Mouse (Mus musculus) neutrophil, adult 5-6 weeks (primary cell): Measurements from ENCODE around the gene Rfx4. TPM values are rescaled to one million over a fixed set of nuclear protein-coding genes. Genes with fewer than 3 reads are reported as not detected.

Experiments
- ATAC-seq: fragments of 151-379, 151-347 bp; 2 replicates; pipeline ENCODE4 v1.8.0; 2017; ENCODE audit warnings: mild to moderate bottlenecking, moderate TSS enrichment; ENCODE audit not compliant: insufficient number of reproducible peaks, poor library complexity, low FRiP score, severe bottlenecking; ENCODE audit errors: extremely low read depth
- total RNA-seq: library from RNA; stranded (forward); fragments of 200-1000 nt; gene quantifications from 2 replicates; pipeline ENCODE4 v1.2.3, GENCODE M21; 2017

Gene Rfx4
- total RNA-seq, 1 experiment from 2014 or later: not detected

DNA sequence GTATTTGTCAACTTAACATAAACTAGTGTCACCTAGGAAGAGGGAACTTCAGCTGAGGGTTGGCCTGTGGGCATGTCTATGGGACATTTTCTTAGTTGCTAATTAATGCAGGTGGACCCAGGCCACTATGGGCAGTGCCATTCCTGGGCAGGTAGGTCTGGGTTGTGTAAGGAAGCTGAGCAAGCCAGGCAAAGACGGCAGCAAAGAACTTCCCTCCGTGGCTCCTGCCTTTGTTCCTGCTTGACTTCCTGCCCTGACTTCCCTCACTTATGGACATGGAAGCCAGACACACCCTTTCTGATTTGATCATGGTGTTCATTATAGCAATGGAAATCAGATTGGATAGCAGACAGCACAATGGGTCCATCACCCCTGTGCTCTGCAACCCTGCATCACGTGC is 49.7 kb downstream of the Rfx4 start:
- ATAC-seq: no peak

DNA sequence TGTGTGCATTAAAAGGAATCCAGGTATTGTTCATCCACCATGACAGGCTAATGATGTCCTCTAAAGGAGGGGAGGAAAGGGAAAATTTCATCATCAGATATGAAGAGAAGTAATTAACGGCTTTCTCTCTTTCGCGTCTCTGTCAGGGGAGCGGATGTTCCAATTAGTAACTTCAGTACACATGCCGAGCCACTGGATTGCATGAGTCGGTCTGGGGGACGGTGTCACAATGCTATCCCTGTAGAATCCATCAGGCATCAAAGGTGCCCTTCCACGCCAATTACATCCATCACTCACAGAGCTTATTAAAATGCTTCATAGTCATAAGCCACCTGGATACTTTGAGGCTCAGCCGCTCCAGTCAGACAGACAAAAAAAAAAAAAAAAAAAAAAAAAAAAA is 51.3 kb downstream of the Rfx4 start:
- ATAC-seq: no peak

DNA sequence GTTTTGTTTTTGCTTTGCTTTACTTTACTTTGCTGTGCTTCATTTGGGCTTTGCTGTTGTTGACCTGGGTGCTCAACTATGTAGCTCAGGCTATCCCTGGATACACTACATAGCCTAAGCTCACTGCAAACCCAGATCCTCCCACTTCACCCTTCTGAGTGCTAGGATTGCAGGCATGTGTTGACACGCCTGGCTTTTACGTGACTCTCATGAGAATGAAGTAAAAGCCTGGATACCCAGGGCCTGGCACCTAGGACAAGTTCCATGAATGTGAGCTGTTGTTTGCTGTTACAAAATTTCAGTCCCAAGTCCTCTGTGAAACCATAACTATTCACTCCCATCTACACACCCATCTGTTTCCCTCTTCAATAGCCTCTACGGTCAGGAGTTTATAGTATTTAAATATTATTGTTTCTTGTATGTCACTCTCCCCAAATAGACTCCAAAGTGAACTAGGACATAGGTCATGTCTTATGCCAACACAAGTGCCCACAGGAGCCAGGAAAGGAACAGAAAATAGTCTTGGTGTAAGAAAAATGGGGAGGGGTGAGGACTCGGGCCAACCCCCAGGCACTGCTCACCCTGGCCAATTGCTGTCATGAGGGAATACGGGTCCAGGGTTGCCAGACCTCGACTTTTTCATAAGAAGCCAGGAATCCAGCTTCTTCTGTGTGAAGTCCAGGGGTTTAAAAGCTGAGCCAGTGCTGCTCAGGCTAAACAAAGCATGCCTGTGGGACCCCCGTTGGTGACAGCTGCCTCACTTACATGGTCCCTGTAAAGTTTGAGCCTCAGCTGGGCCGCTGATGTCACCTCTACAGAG is 54.4 kb downstream of the Rfx4 start:
- no peak for ATAC-seq

DNA sequence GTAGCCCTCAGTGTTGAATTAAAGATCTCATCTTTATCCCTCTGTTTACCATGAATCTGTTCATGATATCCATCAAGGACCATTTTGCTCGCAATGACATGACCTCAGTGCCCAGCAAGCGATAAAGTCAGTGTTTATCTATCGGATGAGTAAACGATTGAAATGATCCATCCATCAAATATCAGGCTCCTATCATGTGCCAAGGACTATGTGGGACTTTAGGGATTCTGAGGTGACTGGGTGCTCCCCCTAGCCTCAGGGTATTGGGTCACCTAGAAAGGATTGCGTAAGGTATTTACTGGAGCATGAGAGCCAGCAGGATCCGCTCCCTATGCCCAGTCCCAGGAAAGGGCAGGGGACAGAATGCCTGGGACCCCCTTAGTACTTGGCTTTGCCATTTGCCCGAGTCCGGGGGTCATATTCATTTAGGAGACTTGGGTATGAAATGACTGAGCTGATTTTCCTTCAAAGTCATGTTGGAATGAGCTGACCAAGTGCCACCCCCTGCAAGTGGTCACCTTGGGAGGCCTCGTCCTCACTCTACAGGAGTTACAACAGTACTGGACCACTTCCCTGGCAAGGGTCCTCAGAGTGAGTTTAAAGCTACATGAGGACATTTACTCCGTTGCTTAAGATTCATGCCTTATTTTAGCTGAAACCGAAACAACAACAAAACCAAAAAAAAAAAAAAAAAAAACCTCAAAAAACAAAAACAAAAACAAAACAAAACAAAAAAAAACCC is 55.5 kb downstream of the Rfx4 start:
- no peak for ATAC-seq

DNA sequence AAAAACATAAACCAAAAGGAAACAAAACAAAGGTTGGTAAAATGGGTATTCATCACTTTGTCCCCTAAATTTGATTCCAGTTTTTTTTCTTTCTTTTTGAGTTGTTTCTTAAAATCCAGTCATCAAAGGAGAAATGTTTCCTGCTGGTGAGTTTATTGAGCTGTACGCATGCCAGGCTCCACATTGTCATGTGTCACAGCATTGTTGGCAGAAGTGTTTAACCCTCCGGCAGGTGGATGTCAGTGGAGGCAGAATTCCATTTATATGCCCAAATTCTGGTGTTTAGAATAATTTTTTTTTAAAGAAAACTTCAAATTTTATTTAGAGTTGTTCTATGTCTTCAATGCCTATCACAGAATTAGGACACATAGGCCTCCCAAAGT is 56.0 kb downstream of the Rfx4 start:
- no peak for ATAC-seq

DNA sequence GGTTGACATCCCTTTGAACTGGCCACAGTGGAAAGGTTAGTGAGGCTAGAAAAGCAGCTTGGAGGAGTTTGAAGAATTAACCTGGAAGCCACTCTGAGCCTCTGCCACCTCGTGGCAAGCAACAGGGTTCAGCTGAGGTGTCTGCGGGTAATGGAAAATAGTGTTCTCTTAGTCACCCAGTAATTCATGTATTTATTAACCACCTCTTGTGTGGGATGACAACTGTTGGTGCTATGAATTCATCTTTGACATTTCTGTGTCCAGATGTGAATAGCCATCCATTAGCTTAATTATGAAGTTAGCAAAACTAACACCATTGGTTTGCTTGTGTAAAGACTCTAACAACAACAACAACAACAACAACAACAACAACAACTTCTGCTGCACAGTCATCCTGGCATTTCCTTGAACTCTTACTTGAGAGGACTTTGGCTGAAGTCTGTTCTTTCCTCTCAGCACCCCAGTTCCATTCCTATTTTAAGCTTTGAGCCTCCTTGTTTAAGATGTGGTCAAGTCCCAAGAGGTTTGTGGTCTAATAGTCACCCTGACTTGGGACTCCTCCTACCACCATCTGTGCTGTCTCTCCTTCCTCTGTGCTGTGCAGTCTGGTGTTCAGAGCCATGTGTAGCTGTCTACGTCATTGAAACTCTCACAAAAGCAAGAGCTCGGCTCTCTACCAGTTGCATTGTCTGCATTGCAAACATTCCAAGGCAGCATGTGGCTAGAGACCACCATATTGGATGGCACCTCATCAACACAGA is 60.0 kb downstream of the Rfx4 start:
- ATAC-seq: peak; percentile 90

DNA sequence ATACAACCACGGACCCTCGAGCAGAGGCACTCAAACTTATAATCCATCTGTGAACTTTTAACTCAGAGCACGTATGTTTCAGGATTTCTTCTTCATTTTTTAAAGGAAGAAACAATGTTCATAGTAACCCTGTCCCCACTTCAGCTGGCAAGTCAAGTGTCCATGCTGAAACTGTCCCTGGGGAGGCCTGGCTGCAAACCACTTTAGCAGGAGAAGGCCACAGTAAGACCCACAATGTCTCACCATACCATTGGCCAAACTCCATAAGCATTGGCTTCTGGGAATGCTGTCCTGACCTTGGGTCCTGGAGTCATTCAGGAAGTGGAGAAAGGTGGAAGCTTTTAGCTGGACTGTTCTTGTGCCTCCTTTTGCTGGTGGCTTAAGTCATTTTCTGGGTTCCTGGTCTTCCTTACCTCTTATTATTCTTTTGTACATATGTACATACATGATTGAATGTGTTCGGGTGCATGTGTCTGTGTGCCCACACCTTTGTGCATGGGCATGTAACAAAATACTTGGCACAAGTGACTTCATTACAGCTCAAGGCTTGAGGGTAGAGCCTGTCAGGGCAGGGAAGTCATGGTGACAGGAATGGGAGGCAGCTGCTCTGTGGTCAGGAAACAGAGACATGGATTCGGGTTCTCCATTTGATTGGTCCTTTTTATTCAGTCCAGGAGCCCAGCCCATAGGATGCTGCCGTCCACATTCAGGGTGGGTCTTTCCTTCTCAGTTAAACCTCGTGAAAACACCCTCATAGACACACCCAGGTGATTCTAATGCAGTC is 61.4 kb downstream of the Rfx4 start:
- ATAC-seq: no peak

DNA sequence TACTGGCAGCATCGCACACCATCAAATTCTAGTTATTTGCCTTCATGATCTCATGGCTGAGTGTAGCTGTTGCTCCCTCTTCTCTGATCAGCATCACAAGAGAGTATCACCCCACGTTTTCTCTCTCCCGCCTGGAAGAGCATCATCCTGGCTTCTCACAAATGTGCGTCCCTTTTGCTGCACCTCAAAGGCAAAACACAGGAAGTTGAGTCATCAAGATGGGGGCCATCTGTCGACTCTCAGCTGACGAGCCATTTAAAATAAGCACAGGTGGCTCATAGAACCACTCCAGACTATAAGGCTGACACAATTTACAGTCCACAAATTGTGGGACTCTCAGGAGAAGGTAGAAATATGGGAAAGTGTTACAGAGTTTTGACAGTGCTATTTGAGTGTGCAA is 63.8 kb downstream of the Rfx4 start:
- no peak for ATAC-seq

DNA sequence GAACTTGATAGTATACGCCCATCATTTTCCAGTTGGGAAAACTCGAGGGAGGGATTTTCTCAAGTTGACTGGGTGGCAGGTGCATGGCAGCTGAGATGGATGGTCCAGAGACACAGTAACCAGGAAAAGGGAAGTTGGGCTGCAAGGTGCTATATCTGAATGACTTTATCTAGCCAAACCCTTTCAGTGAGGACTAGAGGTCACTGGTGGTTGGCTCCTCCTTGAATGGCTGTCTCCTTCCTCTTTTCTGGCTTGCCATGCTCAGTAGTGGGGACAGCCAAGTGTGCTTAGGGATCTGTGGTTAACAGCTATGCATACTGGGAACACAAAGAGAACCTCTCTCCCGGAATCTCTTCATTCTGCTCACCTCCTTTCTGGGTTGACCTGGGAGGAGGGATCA is 64.4 kb downstream of the Rfx4 start:
- ATAC-seq: no peak; the same call in 1 of the 2 replicates

DNA sequence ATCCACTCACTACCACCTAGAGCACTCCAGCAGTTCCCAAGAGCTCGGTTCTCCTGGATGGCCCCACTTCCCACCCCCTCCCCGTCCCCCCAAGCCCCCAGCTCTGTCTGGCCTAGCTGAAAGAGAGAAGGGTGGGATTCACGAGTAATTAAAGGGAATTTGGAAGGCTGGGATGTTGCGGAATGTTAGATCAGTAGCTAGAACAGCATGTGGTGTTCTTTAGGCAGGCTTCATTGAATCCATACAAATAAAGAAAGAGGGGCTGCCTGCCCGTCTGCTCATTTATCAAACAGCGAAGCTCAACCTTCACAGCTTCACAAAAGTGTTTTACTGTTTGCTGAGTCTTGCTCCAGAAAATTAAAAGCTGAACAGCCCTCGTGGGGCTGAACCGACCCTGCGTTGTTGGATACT is 66.9 kb downstream of the Rfx4 start:
- no peak for ATAC-seq

DNA sequence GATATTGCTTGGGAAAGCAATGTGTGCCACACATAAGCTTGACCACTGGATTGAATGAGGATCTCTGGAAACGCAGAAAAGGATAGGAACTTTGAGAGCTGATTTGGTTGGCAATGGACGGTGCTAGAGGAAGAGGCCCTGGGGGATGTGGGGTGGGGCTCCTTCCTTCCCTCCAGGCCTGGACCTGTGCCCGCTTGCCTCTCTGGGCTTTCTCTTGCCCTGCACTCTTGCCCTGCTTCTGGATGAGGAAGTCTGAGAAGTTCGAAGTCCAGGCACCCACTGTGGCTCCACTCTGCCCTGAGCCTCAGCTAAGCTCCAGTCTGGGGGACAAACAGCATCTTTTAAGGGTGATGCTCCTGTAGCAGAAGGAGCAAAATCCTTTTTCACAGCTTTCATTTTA is 67.8 kb downstream of the Rfx4 start:
- no peak for ATAC-seq

DNA sequence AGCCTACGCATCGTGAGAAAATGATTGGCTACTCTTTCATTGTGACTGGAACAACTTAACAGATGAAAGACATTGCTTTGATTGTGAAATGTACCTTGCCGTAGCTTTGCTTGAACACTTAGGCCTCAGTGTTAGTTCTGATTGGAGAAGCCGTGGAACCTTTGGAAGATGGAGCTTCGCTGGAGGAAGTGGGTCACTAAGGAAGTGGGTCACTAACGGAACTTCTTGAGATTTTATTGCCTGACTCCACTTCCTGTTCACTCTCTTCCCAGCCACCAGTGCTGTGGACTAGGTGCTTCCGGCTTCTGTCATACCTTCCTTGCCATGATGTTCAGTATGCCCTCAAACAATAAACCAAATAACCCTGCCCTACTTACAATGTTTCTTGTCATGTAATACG is 73.1 kb downstream of the Rfx4 start:
- no peak for ATAC-seq

DNA sequence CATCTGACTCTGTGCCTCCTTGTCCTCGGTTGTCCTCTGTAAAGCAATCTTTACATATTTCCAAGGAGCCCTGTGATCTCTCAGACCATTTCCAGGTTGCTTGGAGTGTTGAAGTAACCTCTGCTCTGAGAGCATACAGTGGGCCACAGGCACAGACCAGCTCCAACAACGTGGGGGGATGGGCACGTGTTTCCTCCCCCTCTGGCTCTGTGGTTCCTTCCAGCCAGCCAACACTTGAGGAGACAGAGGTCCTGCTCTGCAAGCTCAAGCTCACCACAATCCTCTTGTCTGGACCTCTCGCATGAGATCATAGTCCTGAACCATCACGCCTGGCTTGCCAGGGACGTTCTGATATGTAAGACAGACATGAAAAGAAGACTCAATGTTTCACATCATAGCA is 79.7 kb downstream of the Rfx4 start:
- ATAC-seq: no peak

DNA sequence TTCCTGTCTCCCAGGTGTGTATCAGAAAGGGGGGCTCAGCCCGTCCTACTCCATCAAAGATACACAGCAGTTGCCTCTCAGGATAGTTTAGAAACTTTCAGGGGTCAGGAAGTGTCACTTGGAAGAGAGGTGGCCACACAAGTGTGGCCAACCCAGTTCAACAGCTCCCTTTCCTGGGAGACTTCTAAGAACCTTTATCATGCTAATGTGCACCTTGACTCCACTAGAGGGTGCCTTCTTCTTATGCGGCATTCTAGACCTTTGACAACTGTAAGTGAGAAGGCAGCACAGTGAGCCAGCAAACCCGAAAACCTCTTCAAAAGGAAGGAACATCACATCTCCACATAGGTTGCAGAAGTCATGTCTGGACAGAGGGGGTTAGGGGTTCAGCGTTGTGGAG is 80.2 kb downstream of the Rfx4 start:
- no peak for ATAC-seq

DNA sequence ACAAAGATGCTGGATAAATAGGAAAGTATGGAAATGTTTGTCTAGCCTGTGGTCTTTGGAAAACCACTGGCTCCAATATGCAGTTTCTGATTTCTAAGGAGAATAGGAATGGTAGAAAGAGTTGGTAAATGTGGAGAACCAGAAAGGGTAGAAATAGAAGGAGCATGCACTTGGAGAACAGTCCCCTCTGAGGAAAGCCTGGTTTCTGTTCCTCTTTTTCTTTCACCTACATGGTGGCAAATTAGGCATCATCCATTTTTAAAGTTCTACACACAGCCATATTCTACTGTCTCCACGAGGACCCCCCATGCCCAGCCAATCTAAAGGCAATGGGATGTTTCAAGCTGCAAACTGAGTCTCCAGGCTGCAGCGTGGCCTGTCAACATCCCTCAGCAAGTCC is 81.5 kb downstream of the Rfx4 start:
- no peak for ATAC-seq

DNA sequence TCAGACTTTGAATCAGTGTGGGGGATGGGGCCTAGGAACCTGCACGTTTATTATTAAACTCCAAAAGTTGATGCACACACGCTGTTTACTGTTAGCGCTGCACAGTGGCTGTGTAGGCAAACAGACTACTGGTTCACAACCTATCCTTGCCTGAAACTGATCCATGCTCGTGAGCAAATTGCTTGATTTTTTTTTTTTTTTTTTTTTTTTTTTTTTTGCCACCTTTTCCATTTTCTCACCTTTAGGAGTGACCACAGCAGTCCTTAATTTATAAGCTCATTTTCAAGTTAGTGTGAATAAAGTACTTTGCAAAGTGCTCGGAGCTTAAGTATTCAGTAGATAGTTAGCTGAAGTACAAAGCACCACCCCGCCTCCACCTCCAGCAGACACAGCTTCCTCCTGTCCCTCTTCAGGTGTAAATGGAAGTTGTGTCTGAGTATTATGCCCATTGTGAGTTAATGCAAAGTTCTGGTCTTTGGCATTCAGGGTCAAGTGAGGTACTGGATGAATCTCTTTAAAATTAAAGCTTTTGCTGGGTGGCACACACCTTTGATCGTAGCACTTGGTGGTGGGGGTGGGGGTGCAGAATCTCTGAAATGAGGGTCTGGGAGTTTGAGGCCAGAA is 83.1 kb downstream of the Rfx4 start:
- no peak for ATAC-seq

DNA sequence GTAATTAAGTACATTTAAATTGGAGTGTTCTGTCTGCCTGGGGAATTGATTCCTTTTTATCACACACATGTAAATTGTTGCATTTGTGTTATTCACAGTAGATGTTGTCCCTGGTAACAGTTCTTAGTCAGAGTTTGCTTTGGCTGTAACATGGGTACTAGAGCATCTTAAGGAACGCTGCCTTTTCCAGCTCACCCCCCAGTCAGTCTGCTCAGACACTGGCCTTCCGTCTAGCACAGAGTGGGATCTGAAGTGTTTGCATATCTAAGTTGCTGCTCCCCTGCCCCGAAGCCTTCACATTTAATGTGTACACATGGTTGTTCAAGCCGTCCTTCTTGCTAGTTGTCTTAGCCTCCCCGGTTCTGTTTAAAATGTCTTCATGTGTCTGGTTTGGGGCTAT is 90.8 kb downstream of the Rfx4 start:
- ATAC-seq: no peak
